Mouse (Mus musculus): ENCODE data around the gene Dennd6a. TPM values are rescaled to one million over a fixed set of nuclear protein-coding genes. Genes with fewer than 3 reads are reported as not detected.

The Dennd6a gene
- polyA plus RNA-seq, 1 experiment from 2014 or later, result 30.7 TPM

DNA sequence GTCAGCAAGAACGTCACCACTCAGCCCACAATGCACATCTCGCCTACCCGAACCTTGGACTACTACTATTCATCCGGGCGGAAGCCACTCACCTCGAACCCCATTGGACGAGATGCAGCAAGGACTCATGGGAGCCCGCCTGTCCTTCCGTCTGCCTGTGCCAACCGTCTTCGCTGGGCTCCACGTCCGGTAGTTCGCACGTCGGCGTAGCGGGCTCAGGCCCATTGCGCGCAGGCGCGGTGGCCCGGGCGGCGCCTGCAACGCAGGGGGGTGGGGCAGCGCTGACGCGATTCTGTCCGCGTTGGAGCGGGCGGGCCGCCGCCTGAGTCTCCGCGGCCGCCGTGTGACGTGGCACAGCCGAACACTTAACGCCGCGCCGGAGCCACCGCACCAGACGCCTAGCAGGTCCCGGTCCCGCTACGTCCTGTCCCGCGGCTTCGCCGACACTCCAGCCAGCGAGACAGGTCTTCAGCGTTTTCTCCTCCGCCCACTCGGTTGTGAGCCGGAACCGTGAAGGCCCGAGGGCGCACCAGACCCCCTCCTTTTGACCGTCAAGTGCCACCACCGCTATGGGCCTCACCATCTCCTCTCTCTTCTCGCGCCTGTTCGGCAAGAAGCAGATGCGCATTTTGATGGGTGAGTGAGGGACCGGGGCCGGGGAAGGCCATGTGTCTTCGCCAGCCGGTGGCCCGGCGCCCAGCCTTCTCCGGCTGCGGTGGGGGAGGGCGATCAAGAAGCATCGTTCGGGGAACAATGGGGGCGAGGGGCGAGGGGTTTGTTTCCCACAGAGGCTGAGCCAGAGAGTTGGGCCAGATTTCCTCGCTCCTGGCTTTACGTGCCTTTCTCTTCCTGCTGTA lies 64.4 kb downstream of the Dennd6a start, which contains the start of gene Arf4:
TSS of gene Arf4 (plus strand) at position 224 of the 857 bp plus-strand sequence.
- DNase-seq (ENCODE audit: low spot score), result peak; percentile 98
- peak within 1 kb of the TSS; percentile 94 for H3K4me3 ChIP-seq
- no peaks in the 10 kb centered on the region for H3K27me3 ChIP-seq (replicated peaks; ENCODE audit: low read depth, poor library complexity, severe bottlenecking)
- H3K36me3 ChIP-seq (replicated peaks), result peaks cover 11% of the 10 kb centered on the region
- peaks cover 17% of the 10 kb centered on the region for H3K4me1 ChIP-seq
- under 1% methylated on average over 83 of the region's 83 CpGs for WGBS
- H3K27ac ChIP-seq (replicated peaks), result peak within 1 kb of the TSS; percentile 96
- H3K9me3 ChIP-seq, result no peaks in the 10 kb centered on the region

DNA sequence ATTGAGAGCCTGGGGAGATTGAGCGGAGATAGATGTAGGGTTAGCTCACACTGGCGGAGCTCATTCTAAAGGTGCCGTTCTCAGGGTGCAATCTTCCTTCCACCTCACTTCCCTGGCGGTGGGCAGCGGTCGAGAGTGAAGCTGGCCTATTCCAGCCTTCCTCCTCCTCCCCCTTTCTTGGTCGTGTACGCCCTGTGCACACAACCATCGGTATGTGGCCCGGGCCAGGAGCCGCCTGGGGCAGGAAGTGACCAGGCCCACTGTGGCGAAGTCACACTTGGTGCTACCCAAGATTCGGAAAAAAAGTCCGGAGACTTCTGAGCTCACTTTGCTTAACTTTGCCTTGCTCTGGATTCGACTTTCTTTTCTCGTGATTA lies 65.0 kb downstream of the Dennd6a start:
- Histone ChIP-seq H3K27ac (replicated peaks) (peak overlapping the region; percentile 96), H3K4me1 (peaks cover 17% of the 10 kb centered on the region), H3K27me3 (replicated peaks; ENCODE audit: low read depth, poor library complexity, severe bottlenecking) (no peaks in the 10 kb centered on the region), H3K4me3 (peak overlapping the region; percentile 94), H3K9me3 (no peaks in the 10 kb centered on the region), H3K36me3 (replicated peaks) (peaks cover 6% of the 10 kb centered on the region)
- under 1% methylated on average over 16 of the region's 16 CpGs for WGBS
- DNase-seq (ENCODE audit: low spot score), result peak; percentile 75

DNA sequence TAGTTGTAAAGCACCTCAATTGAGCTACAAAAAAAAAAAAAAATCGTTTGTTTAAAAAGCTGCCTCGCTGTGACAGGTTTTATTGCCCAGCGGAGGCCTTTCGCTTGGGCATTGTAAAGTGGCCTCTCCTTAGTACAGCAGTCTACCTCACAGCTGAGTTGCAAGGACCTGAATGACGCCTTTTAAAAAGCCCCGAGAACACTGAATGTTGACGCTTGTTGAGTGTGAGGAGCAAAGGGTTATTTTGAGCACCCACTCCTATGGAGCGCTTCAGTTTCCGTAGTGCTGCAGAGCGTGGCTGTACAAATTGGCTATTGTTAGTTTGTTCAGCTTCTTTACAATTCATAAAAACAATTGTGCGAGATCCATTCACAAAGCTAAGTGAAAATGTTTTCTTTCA lies 65.6 kb downstream of the Dennd6a start:
- Histone ChIP-seq H3K9me3 (no peaks in the 10 kb centered on the region), H3K27ac (replicated peaks) (peak overlapping the region; percentile 96), H3K4me1 (peaks cover 17% of the 10 kb centered on the region), H3K36me3 (replicated peaks) (peaks cover 6% of the 10 kb centered on the region), H3K27me3 (replicated peaks; ENCODE audit: low read depth, poor library complexity, severe bottlenecking) (no peaks in the 10 kb centered on the region), H3K4me3 (peak overlapping the region; percentile 94)
- no peak for DNase-seq (ENCODE audit: low spot score)
- 15% methylated on average over 11 of the region's 11 CpGs for WGBS

DNA sequence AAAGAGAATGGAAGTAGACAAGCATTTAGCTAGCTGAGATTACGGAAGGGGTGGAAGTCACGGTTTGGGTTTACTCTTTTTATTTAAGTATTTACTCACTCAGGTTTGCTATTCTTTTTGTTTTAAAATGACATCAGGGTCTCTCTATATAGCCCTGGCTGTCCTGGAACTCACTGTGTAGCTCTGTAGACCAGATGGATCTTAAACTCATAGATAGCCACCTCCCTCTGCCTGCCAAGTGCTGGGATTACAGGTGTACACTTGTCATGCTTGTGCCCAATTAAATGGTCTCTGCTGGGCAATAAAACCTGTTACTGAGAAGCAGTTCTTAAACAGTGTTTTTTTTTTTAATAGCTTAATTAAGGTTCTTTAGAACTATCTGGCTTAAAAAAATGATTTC lies 66.3 kb downstream of the Dennd6a start:
- H3K4me3 ChIP-seq, result peak overlapping the region; percentile 94
- H3K27me3 ChIP-seq (replicated peaks; ENCODE audit: low read depth, poor library complexity, severe bottlenecking), result no peaks in the 10 kb centered on the region
- no peak for DNase-seq (ENCODE audit: low spot score)
- no peak overlapping the region for H3K27ac ChIP-seq (replicated peaks)
- peaks cover 17% of the 10 kb centered on the region for H3K4me1 ChIP-seq
- H3K9me3 ChIP-seq, result no peaks in the 10 kb centered on the region
- WGBS, result 76% methylated on average over 2 of the region's 2 CpGs
- peaks cover 6% of the 10 kb centered on the region for H3K36me3 ChIP-seq (replicated peaks)

DNA sequence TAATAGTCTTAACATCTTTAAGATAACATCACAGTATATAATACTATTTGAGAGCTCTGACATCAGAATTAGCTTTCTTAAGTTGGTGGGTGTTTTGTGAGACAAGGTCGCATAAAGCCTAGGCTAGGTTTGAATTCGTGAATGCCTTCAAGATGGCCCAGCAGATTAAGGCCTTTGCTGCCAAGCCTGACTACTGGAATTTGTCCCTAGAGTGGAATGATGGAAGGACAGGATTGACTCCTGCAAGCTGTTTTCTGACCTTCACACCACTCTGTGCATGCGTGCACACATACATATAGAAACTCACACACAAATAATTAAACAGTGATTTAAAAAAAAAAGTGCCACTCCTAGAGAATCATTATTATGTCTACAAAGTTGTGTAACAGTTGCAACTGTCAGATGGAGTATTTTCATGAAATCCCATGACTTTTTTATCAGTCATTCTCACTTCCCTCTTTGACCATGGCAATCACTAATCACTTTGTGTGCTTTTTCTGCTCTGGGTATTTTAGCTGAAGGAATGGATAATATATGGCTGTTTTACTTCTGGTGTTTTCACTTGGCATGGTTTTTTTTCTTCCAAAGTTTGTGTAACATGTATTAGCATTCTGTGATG lies 69.5 kb downstream of the Dennd6a start:
- Histone ChIP-seq H3K4me3 (no peak overlapping the region), H3K9me3 (no peaks in the 10 kb centered on the region), H3K4me1 (peaks cover 9% of the 10 kb centered on the region), H3K27ac (replicated peaks) (no peak overlapping the region), H3K27me3 (replicated peaks; ENCODE audit: low read depth, poor library complexity, severe bottlenecking) (no peaks in the 10 kb centered on the region), H3K36me3 (replicated peaks) (peaks cover 22% of the 10 kb centered on the region)
- 83% methylated on average over 3 of the region's 3 CpGs for WGBS
- DNase-seq (ENCODE audit: low spot score), result no peak

DNA sequence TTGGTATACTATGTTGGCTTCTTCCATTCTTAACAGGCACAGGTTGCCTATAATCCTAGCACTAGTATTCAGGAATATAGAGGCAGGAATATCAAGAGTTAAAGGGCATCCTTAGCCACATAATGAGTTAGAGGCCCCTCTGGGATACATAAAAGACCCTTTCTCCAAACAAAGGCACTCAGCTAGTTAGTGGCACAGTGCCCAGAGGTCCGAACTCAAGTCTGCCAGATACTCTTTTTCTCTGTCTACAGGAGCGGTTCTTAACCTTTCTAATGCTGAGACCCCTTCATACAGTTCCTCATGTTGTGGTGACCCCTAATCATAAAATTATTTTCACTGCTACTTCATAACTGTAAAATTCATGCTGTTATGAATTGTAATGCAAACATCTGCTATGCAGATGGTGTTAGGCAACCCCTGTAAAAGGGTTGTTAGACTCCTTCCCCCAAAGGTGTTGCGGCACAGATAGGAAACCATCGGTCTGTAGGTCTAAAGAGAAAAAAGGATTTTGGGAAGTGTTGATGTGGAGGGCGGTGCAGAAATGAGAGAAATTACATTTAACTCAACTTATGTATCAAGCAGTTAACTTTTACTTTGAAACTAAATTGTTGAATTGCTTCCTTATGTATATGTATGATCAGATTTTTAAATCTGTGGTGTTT lies 72.5 kb downstream of the Dennd6a start:
- 78% methylated on average over 5 of the region's 5 CpGs for whole genome bisulfite sequencing
- Histone ChIP-seq H3K36me3 (replicated peaks) (peaks cover 37% of the 10 kb centered on the region), H3K27me3 (replicated peaks; ENCODE audit: low read depth, poor library complexity, severe bottlenecking) (no peaks in the 10 kb centered on the region), H3K27ac (replicated peaks) (no peak overlapping the region), H3K4me3 (no peak overlapping the region), H3K9me3 (no peaks in the 10 kb centered on the region), H3K4me1 (no peaks in the 10 kb centered on the region)
- DNase-seq (ENCODE audit: low spot score), result no peak

DNA sequence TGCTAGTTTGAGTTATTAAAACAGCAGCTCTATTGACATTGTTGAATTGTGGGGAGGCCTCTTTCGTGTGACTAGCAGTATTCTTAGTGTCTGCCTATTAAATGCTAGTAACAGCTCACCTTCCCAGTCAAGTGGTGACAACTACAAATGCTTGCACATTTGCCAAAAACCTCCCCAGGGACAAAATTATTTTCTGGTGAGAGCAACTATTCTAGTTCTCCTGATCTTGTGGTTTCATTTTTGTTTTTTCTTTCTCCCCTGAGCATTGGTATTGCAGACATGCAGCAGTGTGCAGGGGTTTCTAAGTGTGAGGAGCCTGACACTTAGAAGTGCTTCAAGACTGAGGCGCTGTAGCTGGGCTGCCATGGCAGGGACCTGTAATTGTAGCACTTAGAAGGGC lies 74.2 kb downstream of the Dennd6a start:
- peaks cover 53% of the 10 kb centered on the region for H3K36me3 ChIP-seq (replicated peaks)
- no peaks in the 10 kb centered on the region for H3K27me3 ChIP-seq (replicated peaks; ENCODE audit: low read depth, poor library complexity, severe bottlenecking)
- DNase-seq (ENCODE audit: low spot score), result no peak
- no peaks in the 10 kb centered on the region for H3K4me1 ChIP-seq
- no peak overlapping the region for H3K4me3 ChIP-seq
- no peak overlapping the region for H3K27ac ChIP-seq (replicated peaks)
- WGBS, result 89% methylated on average over 2 of the region's 2 CpGs
- no peaks in the 10 kb centered on the region for H3K9me3 ChIP-seq

DNA sequence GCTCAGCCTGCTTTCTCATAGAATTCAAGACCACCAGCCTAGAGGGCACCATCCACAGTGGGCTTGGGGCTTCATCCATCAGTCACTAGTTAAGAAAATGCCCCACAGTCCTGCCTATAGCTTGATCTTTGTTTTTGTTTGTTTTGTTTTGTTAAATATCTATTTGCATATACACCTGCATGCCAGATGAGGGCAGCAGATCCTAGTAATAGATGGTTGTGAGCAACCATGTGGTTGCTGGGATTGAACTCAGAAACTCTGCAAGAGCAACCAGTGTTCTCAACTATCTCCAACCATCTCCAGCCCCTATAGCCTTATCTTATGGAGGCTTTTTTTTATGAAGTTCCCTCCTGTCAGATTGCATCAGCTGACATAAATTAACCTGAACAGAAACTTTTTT lies 78.2 kb downstream of the Dennd6a start:
- DNase-seq (ENCODE audit: low spot score), result no peak
- Histone ChIP-seq H3K27ac (replicated peaks) (no peak overlapping the region), H3K4me3 (no peak overlapping the region), H3K27me3 (replicated peaks; ENCODE audit: low read depth, poor library complexity, severe bottlenecking) (no peaks in the 10 kb centered on the region), H3K36me3 (replicated peaks) (peaks cover 90% of the 10 kb centered on the region), H3K4me1 (no peaks in the 10 kb centered on the region), H3K9me3 (no peaks in the 10 kb centered on the region)

DNA sequence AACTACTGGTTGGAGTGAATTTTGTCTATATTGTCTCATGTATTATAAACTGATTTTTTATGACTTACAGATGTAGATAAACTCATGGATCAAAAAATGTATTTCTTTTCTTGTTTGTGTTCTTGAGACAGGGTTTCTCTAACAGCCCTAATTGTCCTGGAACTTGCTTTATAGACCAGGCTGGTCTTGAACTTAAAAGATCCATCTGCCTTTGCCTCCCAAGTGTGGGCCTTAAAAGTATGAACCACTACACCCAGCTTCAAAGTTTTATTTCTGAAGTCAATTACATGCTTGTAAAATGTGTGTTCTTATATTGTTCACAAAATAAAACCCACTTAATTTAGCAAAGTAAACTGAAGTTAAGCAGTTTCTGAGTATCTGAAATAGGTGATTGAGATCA lies 84.5 kb downstream of the Dennd6a start:
- Histone ChIP-seq H3K4me1 (no peaks in the 10 kb centered on the region), H3K4me3 (no peak overlapping the region), H3K36me3 (replicated peaks) (peaks cover 76% of the 10 kb centered on the region), H3K27me3 (replicated peaks; ENCODE audit: low read depth, poor library complexity, severe bottlenecking) (no peaks in the 10 kb centered on the region), H3K27ac (replicated peaks) (no peak overlapping the region), H3K9me3 (no peaks in the 10 kb centered on the region)
- DNase-seq (ENCODE audit: low spot score), result no peak

DNA sequence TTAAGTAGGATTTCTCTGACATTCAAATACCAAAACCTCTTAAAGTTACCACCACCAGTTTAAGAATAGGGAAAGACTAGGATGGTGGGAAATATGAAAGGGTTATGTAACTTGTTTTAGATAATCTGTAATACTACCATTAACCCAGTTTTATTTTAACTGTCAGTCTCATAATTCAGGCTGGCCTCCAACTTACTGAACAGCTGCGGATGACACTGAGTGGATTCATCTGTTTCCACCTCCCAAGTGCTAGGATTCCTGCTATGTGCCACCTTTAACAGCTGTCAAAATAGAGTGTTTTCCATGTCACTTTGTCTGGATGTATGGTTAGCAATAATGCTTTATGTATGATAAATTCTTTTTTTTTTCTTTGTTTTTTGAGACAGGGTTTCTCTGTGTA lies 86.6 kb downstream of the Dennd6a start:
- Histone ChIP-seq H3K4me3 (no peak overlapping the region), H3K27me3 (replicated peaks; ENCODE audit: low read depth, poor library complexity, severe bottlenecking) (no peaks in the 10 kb centered on the region), H3K36me3 (replicated peaks) (peaks cover 73% of the 10 kb centered on the region), H3K9me3 (no peaks in the 10 kb centered on the region), H3K4me1 (no peaks in the 10 kb centered on the region), H3K27ac (replicated peaks) (no peak overlapping the region)
- 95% methylated on average over 1 of the region's 1 CpGs for WGBS
- DNase-seq (ENCODE audit: low spot score), result no peak

DNA sequence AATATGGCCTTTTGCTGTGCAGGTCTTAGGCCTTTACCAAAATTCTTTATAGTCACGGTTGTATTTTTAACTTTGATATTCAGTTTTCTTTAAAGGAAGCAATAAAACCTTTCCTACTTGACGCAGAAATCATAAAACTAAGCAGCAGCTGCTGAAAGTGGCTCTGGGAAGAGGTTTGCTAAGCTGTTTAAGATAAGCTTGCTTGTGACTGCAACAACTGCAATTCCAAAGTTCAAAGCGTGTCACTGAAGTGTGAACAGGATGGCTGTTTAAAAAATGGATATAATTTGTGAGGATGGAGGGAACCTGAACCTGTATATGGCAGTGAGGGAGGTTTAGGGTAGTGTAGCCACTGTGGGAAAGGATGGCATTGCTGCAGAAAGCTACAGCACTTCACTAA lies 88.4 kb downstream of the Dennd6a start:
- 94% methylated on average over 3 of the region's 3 CpGs for WGBS
- peaks cover 69% of the 10 kb centered on the region for H3K36me3 ChIP-seq (replicated peaks)
- DNase-seq (ENCODE audit: low spot score), result no peak
- no peaks in the 10 kb centered on the region for H3K9me3 ChIP-seq
- H3K4me3 ChIP-seq, result no peak overlapping the region
- no peaks in the 10 kb centered on the region for H3K27me3 ChIP-seq (replicated peaks; ENCODE audit: low read depth, poor library complexity, severe bottlenecking)
- no peak overlapping the region for H3K27ac ChIP-seq (replicated peaks)
- peaks cover 10% of the 10 kb centered on the region for H3K4me1 ChIP-seq

DNA sequence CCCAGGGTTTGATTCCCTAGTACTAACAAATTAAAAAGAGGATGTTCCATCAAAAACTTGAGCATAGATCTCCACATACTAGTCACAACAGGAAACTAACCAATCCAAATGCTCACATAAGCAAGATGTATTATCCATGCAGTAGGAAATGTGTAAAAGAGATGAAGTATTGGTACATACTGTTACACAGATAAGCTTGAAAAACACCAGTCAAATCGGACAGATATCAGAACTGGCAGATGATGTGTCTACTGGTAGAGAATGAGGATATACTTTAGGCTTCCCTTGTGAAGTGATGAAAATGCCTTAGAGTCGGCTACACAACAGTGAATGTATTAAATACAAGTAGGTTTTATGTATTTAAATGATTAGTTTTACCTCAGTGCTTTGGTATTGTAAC lies 88.8 kb downstream of the Dennd6a start:
- DNase-seq (ENCODE audit: low spot score), result no peak
- H3K9me3 ChIP-seq, result no peaks in the 10 kb centered on the region
- peaks cover 14% of the 10 kb centered on the region for H3K4me1 ChIP-seq
- H3K4me3 ChIP-seq, result no peak overlapping the region
- no peaks in the 10 kb centered on the region for H3K27me3 ChIP-seq (replicated peaks; ENCODE audit: low read depth, poor library complexity, severe bottlenecking)
- peaks cover 64% of the 10 kb centered on the region for H3K36me3 ChIP-seq (replicated peaks)
- 86% methylated on average over 2 of the region's 2 CpGs for WGBS
- no peak overlapping the region for H3K27ac ChIP-seq (replicated peaks)

DNA sequence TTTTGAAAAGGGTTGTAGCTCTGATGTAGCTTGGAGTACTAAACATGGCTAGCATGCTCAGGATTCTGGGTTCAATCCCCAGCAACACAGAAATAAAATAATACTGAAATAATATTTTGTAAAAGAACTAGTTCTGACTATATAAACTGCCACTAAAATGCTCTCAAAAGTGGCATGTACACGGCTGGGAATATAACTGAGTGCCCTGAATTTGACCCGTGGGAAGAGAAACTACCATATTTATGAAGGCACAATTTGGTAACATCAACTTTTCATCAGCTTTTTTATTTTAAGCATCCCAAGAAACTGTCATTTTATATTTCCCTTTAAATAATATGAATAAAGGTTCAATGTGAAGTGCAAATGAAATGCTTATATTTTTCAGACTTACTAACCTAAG lies 90.2 kb downstream of the Dennd6a start:
- Histone ChIP-seq H3K27ac (replicated peaks) (no peak overlapping the region), H3K36me3 (replicated peaks) (peaks cover 51% of the 10 kb centered on the region), H3K4me3 (no peak overlapping the region), H3K27me3 (replicated peaks; ENCODE audit: low read depth, poor library complexity, severe bottlenecking) (no peaks in the 10 kb centered on the region), H3K4me1 (peaks cover 26% of the 10 kb centered on the region), H3K9me3 (no peaks in the 10 kb centered on the region)
- no peak for DNase-seq (ENCODE audit: low spot score)
- WGBS, result 92% methylated on average over 2 of the region's 2 CpGs

Data from embryonic facial prominence, embryonic 10.5 days (tissue).